Mouse (Mus musculus) gastrocnemius, adult 18-20 months (tissue): ENCODE data around the gene Cyp19a1. TPM values are rescaled to one million over a fixed set of nuclear protein-coding genes. Genes with fewer than 3 reads are reported as not detected.
A peak's percentile ranks its signal among the peaks of the same experiment; 100 is the strongest.

Experiments used
- DNase-seq: peaks from one replicate; pipeline ENCODE4 v3.0.0; 2021; ENCODE audit warnings: low spot score
- long read RNA-seq, 2 experiments: library from polyadenylated mRNA; stranded (forward); transcript quantifications; one replicate each; pipeline ENCODE4 v2.0.0; 2021
- total RNA-seq, 2 experiments: library from RNA; stranded (reverse); gene quantifications; 2 replicates each; pipeline ENCODE4 v1.2.3; 2021

Cyp19a1 gene
- total RNA-seq, result not detected
- long read RNA-seq, experiment 1, result 0 reads
- long read RNA-seq, experiment 2, result 0 reads

DNA sequence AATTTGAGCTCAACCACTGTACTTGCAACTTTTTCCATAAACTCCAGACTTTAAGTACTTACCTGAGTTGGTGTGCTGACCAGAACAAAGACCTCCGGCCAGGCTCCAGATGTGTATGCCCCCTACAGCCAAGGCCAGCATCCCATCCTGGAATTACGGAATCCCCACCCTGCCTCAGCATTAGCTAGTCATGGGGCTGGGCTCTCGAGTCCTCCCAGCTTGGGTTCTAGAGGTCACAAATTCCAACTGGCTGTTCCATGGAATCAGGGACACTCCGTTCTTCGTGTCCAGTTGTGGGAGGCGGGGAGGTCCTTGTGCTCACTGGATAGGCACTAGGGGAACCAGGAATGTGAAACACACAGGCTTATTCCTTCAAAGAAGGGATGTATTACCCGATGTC, at the start of gene Cyp19a1:
Cyp19a1 (minus strand) TSS at position 101 of the 400 bp plus-strand sequence.
- DNase-seq, result no peak

DNA sequence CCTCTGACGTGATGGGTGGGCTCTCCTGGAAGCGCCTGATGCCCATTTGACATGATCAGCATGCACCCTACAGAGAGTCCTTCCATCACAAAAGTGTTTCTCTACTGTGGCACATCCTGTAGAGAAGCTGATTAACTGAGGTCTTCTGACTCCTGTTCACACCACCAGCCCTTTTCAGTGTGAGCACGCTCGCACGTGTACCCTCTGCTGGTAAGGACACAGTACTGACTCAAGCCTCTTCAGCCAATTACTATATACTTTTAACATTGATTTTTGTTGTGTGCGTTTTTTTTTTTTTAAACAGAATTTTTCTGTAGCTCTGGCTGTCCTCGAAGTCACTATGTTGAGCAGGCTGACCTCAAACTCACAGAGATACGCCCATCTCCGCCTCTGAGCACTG, 48.5 kb upstream of the Cyp19a1 start:
- DNase-seq, result no peak

DNA sequence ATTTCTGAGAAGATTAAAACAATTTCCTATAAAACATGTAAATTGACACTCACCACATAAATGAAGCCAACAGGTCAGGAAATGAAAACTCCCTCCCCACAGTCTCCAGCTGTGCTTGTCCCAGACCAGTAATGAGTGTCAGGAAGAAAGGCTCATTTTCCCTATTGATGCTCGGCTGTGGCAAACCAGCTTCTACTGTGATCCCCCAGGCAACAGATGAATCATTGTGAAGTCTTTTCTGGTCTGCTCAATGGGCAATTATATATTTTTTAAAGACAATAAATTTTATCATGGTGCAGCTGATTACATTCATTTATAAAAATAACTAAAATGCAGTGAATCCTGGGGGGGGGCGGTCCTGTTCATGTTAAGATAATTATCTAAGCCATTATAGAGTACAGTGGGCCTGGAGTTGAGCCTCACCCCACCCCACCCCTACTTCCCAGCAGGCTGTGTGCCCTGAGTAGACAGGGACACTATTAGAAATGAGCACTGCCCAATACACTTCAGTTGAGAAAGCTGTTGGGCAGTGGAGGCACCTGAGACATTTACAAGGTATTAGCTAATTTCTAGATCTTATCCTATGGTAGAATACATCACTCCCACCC, 40.9 kb upstream of the Cyp19a1 start:
- DNase-seq, result no peak

DNA sequence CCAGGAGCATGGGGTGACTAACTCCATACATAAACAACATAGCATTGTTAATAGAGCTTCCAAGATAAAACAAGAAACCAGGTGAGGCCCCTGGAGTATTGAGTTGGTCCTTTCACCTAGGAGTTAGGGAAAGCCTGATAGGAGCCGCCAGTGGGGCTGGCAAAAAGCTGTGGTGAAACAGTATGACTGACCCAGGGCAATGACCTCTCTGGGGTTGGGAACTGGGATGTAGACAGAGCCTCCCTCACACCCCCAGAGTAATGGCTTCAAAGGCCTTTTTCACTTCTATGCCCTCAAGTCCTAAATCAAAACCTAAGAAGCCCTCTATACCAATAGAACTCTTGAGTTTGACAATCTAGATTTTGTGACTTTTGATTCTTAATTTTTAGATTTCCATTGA, 40.3 kb upstream of the Cyp19a1 start:
- no peak for DNase-seq

DNA sequence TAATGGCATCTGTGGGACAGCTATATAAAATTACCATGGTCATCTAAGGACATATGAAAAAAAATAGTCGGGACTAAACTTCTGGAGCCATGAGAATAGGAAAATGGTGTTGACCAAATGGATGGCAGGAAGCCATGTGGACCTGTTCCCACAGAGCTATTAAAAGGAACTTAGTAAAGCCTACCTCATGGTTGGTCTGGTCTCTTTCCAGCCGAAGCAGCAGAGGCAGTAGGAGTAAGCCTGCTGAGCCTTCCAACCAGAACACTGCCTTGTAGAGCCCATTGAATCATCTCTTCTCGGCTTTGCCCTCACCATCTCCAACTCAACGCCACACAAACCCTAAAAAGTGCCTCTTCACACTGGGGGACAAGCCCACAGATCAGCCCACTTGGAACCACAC, 33.3 kb upstream of the Cyp19a1 start:
- DNase-seq, result peak; percentile 38

DNA sequence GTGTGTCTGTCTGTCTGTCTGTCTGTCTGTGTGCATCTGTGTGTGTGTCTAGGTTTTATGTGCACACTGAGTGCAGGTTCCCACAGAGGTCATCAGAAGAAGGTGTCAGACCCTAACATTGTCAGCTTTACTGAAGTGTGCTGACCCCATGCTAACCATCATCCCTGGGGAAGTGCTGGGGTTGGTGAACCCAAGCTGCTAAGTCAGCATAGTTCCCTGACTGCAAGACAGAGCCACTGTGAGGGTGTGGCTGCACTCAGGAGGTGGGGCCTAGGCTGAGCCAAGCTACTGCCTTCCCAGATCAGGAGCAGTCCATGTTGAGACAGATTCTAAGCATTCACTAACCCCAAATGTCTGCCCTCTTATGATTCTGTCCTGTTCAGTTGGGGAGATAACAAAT, 31.9 kb upstream of the Cyp19a1 start:
- DNase-seq, result no peak

DNA sequence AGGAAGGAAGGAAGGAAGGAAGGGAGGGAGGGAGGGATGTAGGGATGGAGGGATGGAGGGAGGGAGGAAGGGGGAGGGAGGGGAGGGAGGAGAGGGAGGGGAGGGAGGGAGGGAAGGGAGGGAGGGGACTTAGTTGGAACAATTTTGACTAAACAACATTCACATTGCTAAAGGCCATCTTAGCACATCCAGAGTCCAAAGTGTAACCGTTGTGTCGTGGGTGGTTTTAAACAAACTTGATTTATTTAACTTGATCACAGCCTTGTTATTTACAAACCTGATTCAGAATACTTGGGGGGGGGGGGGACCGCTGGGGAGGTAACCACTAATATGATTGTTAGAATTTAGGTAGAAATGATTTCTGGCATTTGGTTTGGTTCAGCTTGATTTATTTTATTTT, 31.5 kb upstream of the Cyp19a1 start:
- no peak for DNase-seq

DNA sequence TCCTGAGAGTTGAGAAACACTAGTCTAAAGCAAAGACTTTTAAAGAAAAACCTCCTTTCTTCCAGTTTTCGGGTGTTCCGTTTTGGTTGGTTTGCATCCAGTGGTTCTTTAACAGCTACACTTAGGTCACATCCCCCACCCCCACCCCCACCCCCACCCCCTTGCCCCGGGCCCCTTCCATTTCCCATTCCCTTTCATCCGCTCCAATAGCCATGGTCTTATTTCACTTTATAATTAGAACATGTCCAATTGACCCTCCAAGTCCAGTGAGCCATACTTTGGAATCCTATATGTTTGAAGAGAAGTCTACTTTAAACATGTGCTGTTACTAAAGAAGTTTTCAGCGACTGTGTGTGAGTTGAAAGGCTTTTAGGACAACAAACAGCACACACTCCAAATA, 19.9 kb upstream of the Cyp19a1 start:
- no peak for DNase-seq

DNA sequence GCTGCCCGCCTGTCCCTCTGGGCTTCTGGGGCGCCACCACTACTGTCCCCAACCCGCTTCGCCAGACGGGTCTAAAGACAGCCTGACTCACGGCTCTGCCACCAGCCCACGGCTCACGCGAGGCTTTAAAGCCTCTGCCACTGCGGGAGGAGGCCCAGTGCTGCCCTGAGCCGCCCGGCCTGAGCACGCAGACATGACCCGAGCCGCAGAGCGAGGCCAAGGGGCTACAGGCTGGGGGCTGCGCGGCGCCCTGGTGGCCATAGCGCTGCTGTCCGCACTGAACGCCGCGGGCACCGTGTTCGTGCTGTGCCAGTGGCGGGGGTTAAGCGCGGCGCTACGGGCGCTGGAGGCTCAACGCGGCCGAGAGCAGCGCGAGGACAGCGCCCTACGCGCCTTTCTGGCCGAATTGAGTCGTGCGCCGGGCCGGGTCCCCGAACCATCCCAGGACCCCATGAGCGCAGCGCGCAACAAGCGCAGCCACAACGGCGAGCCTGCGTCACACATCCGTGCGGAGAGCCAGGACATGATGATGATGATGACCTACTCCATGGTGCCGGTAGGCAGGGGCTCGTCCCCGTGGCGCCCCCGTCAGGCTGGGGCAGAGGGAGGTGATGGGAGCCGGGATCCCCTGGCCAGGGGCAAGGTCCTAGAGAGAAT, 18.5 kb upstream of the Cyp19a1 start, which contains the start of gene Gldn:
Gldn (plus strand) TSS at position 156 of the 657 bp plus-strand sequence.
- DNase-seq, result no peak

DNA sequence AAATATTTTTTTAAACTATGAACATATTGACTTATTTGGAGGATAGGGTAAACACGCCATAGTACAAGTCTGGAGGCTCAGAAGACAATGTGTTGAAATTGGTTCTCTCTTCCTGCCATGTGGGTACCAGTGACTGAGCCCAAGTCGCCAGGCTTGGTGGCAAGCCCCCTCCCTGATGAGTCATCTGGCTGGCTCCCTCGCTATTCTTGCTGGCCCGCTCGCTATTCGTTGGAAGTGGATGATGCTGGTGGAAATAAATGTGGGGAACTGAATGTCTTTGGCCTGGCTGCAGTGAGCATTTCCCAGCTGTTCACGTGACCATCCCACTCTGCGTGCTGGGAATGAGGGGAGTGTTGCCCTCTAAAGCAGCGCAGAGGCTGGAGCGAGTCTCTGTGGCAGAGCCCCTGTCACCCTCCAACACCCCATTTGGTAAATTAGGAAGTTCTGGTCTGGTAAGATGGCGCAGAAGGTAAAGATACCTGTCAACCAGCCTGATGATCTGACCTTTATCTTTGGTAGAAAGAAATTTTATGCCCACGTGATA, 11.2 kb upstream of the Cyp19a1 start:
- DNase-seq, result no peak

DNA sequence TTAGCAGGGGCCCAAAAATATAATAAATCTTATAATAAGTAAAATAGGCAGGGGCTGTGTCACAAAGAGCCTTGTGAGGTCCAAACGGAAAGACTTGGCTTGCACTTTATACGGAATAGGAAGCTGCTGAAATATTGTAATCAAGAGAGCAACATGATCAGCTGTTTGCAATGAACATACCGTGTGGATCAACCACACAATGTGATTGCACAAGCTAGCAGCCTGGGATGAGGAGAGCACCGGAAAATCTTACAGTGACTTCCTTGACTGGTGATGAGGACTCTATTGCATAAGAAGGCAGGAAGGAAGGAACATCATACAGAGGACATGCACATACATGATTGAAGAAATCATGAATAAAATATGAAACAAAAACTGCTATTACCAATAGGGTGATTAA, 7.4 kb upstream of the Cyp19a1 start:
- no peak for DNase-seq

DNA sequence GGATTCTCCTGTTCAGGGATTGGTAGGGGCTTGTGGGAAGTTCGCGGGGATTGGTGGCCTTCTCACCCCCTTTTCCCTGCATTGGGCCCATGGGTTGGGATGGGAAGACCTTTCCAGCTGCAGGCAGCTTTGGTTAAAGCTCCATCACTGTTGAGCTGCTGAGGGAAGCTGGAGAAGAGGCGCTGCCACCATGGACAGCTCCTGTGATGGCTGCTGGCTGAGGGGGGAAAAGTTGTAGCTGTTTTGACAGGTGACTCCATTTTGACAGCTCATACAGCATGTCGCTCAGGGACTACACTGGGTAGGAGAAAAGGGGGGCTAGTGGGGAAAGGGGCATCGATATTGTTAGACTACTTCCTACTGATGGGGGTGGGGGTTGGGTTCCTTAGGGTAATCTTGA, 3.0 kb upstream of the Cyp19a1 start:
- DNase-seq, result no peak

DNA sequence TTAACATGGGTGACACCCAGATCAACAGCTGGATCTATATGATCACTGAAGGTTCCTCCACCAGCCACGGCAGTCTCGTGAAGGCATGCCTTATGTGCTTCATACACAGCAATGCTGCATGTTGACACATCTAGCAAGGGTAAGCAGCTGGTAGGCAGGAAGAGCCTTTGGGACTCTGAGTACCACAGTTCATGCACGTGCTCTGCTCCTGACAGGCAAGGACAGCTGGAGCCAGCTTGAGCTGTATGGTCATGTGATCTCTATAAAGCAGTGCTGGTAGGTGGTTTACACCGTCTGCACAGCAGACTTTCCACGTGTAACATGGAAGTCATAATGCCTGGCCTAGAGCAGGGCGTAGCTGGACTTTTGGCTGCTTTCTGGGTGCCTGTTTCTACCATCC, 2.1 kb upstream of the Cyp19a1 start:
- no peak for DNase-seq

DNA sequence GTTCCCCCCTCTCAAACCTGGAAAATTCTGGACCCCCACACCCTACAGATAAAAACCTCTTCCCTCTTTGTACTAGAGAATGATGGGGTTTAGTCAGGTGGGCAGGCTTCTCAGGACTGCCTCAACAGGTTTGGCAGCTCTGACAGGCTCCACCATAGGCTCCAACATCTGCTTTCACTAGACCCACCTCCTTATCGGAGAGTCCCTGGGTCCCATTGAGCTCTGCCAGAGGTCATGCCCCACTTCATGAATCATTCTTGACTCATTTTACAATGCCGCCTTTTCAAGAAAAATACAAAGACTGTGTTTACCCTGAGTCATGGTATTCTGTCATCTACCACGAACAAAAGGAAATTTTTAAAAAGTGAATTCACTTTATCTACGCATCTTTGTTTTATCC, 3.2 kb downstream of the Cyp19a1 start:
- DNase-seq, result no peak

DNA sequence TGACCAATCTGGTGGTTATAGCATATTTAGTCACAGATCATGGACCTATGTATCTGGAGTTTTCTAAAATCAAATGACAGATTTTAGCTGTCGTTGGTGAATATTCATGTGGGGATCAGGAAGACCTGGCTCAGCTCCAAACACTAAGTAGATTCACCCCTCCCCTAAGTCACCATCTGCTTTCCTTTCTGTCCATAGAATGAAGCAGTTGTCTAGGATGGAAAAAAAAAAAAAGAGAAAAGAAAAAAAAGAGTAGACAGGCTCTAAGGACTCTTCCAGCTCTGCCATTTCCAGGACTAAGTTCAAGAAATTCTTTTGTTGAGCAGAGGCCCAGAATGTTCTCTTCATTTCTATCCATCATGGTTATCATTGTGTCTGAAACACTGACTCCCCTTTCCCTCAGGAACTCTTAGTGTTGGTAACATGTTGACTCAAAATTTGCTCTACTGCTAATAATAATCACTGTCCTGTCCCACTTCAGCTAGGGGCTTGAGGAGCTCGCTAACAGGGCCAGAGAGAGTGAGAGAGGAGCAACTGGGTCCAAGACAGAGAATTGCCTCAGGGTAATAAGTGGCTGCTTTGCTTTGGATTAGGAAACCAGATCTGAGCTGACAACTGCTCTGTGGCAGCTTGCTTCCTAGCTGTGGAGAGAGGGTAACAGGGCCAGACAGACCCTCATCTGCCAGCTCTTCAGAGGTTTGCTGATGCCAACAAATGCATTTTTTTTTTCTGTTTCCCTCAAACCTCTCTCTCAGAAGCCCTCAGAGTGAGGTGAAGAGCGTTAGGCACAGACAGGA, 22.8 kb downstream of the Cyp19a1 start:
- no peak for DNase-seq

DNA sequence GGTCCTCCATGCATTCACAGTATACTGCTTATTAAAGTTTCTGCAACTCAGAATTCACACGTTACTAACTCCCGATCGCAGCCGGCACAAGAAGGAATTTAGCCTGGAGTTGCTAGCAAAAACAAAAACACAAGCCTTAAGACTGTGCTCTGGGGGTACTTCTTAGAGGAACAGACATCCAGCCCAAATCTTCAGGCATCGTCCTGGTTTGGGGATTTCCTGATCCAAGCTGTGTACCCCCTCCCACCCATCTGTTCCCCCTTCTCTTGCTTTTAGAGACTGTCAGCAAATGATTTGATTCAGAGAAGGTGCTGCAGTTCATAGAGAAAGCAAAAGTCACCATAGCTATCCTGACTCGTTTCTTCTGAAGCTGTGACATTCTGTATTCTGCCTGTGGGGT, 40.3 kb downstream of the Cyp19a1 start:
- no peak for DNase-seq

DNA sequence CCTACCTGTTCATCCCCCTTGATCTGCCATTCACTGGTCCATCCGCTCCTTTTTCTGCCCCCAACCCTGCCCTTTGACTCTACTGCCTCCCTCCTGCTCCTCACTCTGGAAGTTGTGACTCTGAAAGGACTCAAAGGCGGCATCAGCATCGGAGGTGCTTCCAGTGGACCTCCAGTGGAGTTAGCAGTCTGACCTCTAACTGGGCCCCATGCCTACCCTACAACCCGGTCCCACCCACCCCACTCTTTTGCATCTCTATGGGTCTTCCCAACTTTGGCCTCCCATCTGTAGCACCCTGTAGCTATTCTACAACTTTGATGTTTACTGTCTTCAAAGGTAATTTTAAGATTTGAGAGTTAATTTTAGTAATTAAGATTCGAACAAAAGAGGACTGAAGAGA, 51.4 kb downstream of the Cyp19a1 start:
- DNase-seq, result no peak

DNA sequence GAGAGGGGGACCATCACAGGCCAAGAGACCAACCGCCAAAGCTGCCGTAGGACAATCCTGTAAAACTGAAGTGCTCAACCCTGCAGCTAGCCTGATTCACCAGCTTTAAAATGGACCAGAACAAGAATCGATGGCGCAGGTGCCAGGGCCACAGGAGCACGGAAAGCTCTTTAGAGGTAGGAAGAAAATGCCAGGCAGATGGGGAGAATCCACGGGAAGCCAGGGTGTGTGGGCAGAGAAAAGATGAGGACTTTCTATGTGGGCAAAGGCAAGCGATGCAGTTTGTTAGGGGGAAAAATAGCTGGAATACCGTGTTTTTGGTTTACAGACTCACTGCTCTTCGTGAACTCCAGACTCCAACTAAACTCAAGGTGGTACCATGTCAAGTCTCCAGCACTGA, 53.0 kb downstream of the Cyp19a1 start:
- DNase-seq, result no peak

DNA sequence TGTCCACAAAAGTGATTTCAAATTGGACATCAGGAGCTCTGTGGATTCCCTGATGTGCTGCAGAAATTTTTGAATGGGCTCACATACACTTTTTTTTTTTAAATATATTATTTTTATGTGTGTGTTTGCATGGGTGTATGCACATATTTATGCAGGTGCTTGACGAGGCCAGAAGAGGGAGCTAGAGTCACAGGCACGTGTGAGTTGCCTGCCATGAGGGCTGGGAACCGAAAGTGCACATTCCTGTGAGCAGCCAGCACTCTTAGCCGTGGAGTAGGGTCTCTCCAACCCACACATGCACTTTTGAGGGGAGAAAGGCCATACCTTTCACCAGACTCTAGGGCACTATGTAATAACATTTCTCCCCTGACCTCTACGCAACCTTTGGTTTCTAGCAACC, 73.1 kb downstream of the Cyp19a1 start:
- DNase-seq, result no peak

DNA sequence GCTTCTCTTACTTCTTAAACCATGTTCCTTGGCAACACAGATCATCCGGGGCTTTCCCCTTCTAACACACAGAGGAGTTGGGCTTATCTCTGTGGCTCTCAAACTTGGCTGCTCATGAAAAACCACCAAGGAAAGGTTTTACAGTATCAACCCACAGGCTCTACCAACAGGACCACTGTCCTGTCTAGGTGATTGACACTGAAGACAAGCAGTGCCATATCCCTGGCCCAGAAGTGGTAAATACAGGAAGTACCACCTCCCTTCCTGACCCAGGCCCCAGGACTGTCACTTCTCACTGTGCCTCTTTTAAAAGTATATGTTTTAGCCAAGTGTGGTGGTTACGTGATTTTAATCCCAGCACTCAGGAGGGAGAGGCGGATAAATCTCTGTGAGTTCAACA, 76.5 kb downstream of the Cyp19a1 start:
- DNase-seq, result no peak

DNA sequence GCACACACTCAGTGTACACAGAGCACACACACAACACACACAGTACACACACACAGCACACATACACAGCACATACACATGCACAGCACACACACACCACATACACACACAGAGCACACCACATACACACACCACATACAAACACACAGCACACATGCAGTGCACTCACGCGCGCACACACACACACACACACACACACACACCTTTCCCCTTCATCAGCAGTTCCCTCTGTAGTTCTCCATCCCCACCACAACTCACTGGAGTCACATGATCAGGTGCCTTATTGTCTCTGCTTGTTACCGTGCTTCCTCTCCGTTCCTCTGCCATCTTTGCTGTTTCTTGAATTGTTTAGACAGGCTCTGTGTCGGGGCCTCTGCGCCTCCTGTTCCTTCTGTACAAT, 85.4 kb downstream of the Cyp19a1 start:
- DNase-seq, result no peak

DNA sequence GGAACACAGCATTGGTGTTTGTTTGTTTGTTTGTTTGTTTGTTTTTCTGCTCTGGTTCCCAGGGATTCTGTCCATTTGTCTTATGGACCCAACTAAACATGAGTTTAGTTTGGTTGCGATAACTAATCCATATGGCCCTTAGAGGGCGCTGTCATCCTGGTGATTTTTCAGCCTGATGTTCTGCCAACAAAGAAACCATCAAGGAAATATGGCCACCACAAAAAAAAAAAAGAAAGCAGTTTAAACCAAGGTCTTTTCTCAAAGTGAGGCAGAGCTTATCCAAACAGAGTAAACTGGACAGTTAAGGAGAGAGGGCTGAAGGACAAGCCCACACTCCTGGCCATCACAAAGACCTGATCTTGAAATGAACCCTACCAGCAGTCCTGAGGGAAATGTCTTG, 86.6 kb downstream of the Cyp19a1 start:
- peak; percentile 29 for DNase-seq
